Mouse (Mus musculus) CD4-positive helper T cell, adult 2 months (primary cell): Measurements from ENCODE around the gene Map3k5.
"Not testable (repeated sequence)": the region's sequence is repeated elsewhere in the genome, so short reads cannot be mapped to it uniquely, and the experiment has no call there.

Experiments used
- DNase-seq: peaks from one replicate; pipeline ENCODE4 v3.0.0-alpha.2; 2012; ENCODE audit warnings: low read depth, missing footprints, low spot score

The Map3k5 gene

DNA sequence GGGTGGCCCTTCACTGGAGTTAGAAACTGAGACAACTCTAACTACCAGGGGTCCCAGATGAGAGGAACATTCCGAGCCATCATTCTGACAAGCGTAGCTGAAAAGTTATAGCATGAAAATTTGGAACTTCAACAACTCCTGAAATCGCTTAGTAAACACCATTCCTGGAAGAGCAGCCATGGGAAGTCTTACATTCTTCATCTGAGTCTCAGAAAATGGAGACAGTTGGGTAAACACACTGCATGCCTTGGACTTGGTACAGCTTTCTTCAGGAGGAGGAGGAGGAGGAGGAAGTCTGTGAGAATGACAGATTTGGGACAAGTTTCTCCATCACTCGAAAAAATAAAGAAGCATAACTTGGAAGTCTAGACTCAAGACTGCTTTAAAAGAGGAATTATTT lies 29.8 kb downstream of the Map3k5 start:
- no peak for DNase-seq

DNA sequence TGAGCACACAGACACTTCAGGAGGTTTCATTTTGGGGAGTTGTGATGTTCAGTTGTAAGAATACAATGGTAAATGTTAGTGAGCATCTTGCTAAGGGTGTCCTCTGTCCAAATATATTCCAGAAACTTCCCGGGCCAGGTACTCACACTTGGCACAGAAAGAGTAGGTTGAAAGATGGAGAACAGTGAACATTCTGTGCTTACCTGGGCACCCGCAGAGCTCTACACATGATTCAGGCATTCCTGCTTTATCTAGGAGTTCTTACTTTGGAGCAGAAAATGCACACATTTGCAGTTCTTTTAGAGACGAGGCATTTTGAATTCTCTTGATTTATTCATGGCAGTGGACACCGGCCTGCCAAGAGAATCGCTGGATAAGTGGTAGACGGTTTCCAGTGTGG lies 32.3 kb downstream of the Map3k5 start:
- no peak for DNase-seq

DNA sequence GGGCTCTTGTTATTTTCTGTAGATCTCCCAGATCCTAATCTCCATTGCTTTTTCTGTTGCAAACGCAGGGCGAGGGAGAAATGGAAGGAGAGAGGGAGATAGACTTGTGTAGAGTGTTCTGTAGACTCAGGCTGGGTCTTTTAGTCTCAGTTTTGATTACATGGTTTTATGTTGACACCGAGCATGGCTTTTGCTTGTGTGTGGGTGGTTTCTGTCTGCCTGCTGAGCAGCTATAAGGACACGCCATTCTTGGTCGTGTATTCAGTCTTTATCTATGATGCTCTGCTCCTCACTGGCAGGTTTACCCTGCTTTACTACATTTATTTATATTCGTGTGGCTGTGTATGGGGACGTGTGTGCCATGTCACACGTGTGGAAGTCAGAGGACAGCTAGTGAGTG lies 34.2 kb downstream of the Map3k5 start:
- DNase-seq: no peak

DNA sequence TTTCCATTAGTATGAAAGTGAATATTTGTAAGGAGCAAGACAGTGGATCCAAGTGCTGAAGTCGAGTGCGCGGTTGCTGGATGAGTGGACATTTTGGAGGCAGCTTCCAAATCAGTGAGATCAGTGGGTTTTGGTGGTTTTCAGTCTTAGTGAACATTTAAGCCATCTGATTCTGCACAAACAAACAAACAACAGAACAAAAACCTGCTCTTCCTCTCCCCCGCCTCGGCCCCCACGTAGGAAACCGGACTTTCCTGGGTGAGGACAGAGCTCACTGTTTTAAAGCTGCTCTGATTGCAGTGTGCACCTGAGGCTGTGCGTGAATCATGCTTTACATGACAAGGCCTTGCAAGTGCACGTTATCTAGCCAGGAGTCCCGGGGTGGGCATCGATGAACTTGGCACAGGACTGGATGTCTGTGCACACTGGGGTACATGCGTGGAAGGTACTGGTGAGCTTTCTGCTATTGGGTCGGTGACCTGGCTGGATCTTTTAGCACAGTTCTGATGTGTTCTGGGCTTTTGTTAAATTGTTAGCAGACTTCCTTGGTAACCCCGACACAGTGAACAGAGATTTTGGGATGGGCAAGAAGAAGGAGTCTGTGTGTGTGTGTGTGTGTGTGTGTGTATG lies 35.7 kb downstream of the Map3k5 start:
- no peak for DNase-seq

DNA sequence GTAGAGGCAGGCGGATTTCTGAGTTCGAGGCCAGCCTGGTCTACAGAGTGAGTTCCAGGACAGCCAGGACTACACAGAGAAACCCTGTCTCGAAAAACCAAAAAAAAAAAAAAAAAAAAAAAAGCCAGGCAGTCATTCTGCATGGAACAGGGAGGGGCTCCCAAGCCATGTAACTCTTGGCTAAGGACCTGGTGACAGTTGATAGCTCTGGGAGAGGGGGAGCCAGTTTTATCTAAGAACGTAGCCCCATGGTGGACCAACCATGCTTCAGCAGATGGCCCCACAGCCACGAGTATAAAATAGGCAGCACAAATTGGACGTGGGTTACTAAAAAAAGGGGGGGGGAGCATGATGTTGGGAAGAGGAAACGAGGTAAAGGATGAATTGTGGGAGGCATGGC lies 37.2 kb downstream of the Map3k5 start:
- DNase-seq: not testable (repeated sequence)

DNA sequence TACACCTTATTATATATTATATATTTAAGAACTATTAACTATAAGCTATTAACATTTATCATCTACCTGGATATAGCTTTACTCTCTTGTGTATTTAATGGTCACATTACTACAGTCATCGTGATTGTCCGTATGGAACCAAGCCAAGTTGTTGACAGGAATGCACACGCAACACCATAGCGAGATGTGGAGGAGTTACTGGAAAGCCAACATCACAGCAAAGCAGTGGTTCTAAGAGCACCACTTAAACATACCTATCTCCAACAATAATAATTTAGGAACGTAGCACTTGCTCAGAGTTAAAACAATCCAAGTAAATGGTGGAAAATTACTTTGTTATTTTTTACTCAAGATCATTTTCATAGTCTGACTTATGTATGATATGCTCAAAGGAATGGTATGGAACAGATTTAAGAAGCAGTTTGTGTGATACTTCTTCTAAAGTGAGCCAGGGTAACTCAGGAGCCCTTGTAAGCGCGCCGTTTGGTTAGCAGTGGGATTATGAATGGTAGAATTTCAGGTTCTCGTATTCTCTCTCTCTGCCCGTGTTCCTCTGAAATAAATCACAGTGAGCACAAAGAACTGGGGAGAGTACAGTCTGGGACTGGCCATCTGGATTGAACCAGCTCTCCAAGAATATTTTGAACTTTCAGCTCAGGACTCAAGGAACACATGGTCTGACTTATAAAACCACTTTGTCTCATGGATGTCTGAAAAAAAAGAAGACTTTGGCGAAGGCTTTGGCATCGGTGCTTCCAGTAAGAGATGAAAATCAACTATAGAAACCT lies 39.2 kb downstream of the Map3k5 start:
- DNase-seq: no peak

DNA sequence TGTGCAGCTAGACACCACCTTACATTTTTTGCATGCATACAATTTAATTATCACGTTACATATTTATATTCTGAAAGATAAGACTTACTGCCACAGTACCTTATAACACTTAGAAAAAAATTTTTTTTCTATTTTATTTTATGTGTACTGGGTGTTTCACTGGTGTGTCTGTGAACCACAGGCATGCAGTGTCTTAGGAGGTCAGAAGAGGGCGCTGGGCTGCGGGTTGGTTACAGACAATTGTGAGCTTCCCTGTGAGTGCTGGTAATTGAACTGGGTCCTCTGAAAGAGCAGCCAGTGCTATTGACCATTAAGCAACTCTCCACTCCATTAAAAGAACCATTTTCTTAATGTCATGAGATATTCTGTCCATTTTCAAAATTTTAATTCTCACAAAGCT lies 43.3 kb downstream of the Map3k5 start:
- no peak for DNase-seq

DNA sequence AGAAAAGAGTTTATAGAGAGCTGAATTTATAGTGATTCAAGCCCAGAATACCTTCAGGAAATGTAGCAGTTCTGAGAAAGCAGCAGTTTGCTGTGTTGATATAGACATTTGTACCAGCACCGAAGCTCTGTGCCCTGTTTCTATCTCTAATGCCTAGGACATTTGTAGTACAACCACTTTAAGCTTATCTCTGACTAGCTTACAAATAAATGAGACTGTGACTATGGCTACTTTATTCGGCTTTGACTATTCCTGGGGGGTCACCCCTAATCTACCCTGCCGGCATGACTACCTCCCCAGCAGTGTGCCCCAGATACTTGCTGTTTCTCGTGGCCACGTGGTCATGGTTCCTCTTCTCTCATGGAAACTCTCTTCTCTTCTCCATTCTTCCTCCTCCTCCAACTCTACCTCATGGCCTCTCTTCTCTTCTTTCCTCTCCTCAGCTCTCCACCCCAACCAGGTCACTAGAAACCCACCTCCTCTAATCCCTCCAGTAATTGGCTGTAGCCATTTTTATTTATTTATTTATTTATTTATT lies 44.5 kb downstream of the Map3k5 start:
- DNase-seq: no peak

DNA sequence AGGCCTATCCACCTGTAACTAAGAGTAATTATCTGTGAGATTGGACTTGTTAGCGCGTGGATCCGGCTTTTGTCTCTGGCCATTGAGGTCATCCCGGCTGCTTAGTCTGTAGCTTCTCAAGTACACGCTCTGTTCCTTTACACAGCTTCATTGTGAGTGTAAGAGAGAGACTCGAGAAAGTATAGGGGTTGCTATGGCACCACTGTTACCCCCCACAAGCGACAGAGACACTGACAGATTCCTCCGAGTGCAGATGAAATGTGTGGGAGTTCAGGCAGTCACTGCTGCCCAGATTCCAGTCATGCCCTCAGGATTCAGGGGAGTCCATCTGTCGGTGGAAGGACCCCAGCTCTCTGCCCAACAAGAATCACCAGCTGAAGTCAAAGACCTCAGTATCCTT lies 53.5 kb downstream of the Map3k5 start:
- no peak for DNase-seq

DNA sequence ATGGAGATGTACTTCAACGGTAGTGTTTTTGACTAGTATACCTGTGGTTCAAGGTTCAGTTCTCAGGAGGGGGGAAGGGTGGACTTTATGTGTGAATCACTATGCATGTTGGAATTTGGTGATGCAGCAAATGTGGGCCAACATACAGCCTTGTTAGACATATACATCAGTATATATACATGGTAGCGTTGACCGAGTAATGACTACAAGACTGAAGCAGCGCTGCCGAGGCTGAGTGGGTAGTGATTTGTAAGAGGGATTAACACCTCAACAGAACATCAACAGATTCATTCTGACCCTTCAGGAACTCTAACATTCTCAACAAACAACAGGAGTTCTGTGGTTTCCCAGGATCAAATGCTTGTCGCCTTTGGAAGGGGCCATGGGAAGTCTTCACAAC lies 55.7 kb downstream of the Map3k5 start:
- DNase-seq: no peak

DNA sequence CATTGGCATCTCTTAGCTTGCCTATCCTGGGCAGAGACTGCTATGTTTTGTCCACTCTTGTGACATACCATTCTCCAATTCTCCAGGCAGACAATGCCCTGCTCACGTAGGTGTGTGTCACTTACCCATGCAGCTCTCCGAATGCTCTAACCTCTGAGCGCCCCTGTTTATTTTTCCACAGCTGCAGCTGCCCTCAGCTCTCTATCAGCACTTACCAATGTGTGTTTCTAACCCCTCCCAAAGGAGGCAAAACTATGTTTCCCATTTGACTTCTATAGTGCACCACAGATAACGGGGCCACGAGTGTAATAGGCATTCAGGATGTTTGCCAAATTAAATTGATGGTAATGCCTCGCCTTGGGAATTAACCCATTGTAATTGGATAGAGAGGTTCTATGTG lies 56.4 kb downstream of the Map3k5 start:
- DNase-seq: no peak

DNA sequence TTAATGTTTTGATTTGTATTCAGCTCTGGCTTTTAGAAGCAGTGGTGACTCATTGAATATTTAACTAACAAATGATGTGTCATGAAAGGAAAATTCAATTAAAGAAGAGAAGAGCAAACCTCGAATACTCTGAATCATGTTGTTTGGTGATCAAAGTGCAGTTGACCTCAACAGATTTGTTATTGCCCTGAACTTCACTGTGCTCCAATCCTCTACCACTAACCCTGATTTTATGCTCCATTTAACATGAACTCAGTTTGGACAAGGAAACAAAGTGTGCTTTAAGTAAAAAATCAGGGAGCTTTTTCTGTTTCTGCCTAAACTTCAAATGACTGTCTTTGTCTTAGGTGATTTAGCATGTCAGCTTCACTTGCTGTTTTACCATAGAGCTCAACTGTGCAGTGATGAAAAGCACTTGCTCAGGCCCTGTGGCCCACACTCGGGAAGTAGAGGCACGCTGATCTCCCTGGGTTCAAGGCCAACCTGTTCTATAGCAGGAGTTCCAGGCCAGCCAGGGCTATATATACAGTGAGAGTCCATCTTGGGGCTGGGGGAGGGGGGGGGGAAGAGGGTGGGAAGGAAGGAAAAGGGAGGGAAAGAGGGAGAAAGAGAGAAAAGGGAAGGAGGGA lies 57.1 kb downstream of the Map3k5 start:
- DNase-seq: no peak

DNA sequence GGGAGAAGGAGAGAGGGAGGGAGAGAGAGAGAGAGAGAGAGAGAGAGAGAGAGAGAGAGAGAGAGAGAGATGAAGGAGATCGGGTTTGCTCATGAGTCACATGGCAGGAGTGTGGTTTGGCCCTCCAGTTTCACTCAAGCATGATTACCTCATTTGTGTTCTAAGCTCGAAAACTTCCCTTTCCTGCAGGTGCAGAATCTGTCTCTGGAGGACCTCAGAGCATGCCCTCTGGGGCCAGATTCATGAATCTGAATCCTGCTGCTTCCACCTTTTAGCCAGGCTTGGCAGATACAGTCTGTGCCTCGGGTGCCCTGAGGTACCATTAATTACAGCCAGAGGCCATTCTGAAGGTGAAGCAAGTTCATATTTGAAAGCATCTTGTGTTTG lies 57.6 kb downstream of the Map3k5 start:
- DNase-seq: peak; percentile 75

DNA sequence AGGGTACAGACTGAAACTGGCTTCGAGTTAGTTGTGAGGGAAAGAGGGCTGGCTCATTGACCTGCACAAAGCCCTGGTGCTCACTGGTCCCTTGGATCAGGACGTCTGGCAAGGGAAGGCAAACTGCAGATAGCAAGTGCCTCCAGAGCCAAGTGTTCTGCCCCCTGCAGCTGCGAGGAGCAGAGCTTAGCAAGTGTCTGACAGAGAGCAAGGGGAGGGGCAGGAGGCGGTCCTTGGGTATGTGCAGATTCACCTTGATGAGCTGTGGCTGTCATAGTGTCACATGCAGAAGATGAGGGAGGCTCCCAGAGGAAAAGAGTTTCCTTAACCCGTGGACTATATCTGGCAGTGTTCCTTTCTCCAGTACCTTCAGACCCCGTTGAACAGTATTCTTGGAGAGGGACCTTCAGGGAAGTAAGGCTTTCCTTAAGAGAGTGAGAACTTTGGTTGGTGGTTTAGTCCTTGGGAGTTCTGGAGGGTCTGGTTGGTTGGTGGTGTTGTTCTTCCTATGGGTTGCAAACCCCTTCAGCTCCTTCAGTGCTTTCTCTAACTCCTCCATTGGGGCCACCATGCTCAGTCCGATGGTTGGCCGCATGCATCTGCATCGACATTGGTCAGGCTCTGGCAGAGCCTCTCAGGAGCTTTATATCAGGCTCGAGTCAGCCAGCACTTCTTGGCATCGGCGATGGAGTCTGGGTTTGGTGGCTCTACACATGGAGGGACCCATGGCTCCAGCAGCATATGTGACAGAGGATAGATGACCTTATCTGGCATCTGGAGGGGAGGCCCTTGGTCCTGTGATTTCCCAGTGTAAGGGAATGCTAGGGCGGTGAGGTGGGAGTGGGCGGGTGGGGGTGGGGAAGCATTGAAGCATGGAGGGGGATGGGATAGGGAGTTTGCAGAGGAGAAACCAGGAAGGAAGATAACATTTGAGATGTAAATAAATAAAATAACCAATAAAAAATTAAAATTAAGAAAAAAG lies 60.5 kb downstream of the Map3k5 start:
- no peak for DNase-seq

DNA sequence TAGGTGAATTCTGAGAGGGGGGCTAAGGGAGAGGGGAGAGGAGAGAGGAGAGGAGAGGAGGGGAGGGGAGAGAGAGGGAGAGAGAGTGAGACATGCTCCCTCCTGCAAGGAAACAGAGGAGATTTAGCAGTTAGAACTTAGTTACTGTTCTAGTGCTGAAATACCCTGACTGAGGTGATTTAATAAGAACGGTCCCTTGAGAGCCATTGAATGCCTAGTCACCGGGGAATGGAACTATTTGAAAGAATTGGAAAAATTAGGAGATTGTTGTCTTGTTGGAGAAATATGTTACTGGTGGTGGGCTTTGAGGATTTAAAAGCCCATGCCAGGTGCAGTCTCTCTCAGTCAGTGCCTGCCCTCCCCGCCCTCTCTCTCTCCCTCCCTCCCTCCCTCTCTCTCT lies 61.9 kb downstream of the Map3k5 start:
- no peak for DNase-seq

DNA sequence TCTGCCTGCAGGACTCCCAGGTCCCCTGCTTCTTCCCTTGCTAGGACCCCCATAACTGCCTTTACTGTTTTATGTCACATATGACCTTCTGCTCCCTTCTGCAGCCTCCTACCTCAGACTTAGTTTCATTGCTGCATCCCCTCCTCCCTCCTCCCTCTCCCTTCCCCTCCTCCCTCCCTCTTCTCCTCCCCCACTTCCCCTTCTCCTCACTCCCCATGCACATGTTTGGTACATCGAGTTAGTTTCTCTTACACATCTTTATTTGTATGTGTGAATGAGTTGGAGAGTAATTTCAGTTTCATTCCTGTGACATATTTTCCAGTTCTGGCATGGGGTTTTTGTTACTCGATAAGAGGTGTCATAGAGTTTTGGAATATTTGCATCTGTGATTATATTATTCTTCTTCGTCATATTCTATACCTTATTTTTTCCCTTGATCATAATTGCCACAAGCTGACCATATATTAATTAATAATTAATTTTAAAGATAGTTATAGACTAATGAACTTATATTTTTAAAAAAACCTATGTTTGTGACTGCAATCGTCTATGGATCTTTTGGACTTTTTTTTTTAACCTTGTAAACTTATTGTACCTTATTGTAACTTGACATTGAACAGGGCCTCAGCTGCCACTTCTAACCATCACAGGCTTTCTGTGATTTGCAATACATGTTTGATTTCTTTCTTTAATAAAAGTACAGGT lies 65.6 kb downstream of the Map3k5 start:
- DNase-seq: peak; percentile 60

DNA sequence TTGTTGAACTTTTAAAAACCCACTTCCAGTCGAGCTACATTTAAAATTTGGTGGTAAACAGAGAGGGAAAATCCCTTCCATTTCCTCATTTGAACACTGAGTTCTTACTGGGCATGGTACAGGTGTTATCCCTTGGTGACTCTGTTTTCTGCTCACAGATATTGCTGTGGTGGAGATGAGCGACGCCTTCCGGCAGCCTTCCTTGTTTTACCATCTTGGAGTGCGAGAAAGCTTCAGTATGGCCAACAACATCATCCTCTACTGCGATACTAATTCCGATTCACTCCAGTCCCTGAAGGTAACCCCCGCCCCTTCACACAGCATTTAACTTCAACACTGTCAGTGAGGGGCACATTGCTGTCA lies 66.1 kb downstream of the Map3k5 start:
- DNase-seq: peak; percentile 59

DNA sequence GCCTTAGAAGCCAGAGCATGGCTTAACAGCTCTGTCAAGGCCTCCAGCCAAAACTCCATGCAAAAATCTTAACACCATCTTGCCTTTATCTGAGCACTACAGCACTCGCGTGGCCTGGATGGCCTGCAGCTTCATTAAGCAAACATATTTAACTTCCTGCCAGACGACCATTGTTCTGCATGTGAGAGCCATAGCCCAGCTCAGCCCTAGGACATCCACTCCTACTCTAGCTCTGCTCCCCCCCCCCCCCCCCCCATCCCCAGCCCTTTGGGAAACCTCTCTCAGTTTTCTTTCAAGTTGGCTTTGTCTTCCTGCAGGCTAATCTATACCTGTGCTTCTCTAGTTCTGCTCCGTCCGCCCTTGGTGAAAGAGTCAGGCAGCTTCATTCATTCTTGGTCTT lies 67.7 kb downstream of the Map3k5 start:
- no peak for DNase-seq

DNA sequence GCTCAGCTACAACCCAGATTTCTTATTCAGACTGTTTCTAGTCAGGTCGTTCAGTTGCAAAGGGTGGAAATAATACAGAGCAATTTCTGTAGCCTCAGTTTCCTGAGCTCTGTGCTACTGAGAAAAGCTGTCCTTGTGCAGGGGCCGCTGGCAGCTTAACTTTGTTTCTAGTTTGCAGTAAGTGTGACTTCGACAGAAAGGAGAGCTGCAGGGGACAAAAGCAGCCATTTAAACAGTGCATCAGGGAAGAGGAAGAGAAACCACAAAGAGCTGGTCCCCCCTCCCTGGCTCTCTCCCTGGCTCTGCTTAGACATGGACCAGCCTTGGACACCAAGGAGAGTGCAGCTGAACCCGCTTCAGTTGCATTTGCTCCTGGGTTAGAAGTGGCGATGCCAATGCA lies 68.7 kb downstream of the Map3k5 start:
- no peak for DNase-seq

DNA sequence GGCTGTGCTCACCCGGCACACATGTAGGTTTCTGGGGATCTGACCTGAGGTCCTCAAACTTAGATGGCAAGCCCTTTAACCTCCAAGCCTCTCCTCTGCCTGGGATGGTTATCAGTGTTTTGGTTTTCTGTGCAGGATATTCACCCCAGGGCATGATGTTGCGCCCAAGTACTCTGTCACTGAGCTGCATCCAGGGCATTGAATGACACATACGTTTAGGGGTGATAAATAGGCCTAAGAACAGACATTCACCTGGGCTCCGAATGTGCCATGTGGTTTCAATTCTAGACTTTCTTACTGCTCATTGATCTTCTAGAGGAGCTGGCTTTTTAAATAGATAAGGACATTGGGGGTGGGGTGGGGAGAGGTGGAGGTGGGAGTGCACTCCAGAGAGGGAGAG lies 70.5 kb downstream of the Map3k5 start:
- peak; percentile 19 for DNase-seq

DNA sequence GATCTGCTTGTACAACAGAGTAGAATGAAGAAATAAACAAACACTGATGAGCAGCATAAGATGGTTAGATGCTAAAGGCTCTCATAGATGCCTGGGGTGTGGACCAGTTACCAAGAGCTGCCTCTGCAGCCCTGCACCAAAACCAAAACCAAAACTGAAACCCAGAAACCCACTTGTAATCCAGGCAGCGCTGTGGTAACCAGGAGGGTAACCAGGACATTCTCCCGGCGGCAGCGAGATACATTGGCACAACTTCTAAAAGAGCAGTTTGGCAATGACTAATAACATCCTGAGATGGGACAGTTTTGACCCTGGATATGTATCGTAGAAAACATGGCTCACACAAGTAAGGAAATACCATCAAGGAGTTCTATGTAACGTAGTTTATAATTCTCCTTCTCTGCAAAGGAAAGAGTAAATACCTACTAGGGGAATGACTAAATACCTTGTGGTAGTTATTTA lies 71.2 kb downstream of the Map3k5 start:
- DNase-seq: peak; percentile 82
